Mouse (Mus musculus) myocyte (in vitro differentiated cells): ENCODE data around the gene Olfr1354. TPM values are rescaled to one million over a fixed set of nuclear protein-coding genes. Genes with fewer than 3 reads are reported as not detected.
"Not testable (repeated sequence)": the region's sequence is repeated elsewhere in the genome, so short reads cannot be mapped to it uniquely, and the experiment has no call there.

Experiments used
- H3K27me3 ChIP-seq: one replicate; pipeline ENCODE4 v1.6.1; 2011; ENCODE audit not compliant: control insufficient read depth, insufficient read depth, insufficient read length
- H3K36me3 ChIP-seq: one replicate; pipeline ENCODE4 v1.6.1; 2011; ENCODE audit not compliant: control insufficient read depth, insufficient read depth
- H3K4me2 ChIP-seq: one replicate; pipeline ENCODE4 v1.6.1; 2011; ENCODE audit warnings: low read depth, control low read depth
- H3K4me3 ChIP-seq: one replicate; pipeline ENCODE4 v1.5.1; 2011; ENCODE audit warnings: mild to moderate bottlenecking, control low read depth, moderate library complexity
- H3K79me2 ChIP-seq: one replicate; pipeline ENCODE4 v1.6.1; 2011; ENCODE audit not compliant: control insufficient read depth, insufficient read depth
- H3ac ChIP-seq: one replicate; pipeline ENCODE4 v1.6.1; 2011; ENCODE audit not compliant: control insufficient read depth, insufficient read length
- E2F4 ChIP-seq: IDR thresholded peaks from one replicate; pipeline ENCODE4 v1.6.1; 2011; ENCODE audit warnings: mild to moderate bottlenecking, control low read depth, moderate library complexity; ENCODE audit not compliant: insufficient read depth
- MAX ChIP-seq: IDR thresholded peaks from one replicate; pipeline ENCODE4 v1.6.1; 2011; ENCODE audit warnings: low read depth, mild to moderate bottlenecking, control low read depth
- MYOD1 ChIP-seq, 3 experiments: IDR thresholded peaks; one replicate each; pipeline ENCODE4 v1.6.1; 2011; ENCODE audit warnings: control low read depth in 2 of 3, low read depth in 2 of 3, mild to moderate bottlenecking in 2 of 3, moderate library complexity in 1 of 3; ENCODE audit not compliant: insufficient read length in 2 of 3, control insufficient read depth in 1 of 3
- MYOG ChIP-seq, 3 experiments: IDR thresholded peaks; one replicate each; pipeline ENCODE4 v1.6.1; 2011; ENCODE audit warnings: control low read depth in 2 of 3, low read depth in 2 of 3, mild to moderate bottlenecking in 2 of 3; ENCODE audit not compliant: insufficient read length in 2 of 3, control insufficient read depth in 1 of 3, insufficient read depth in 1 of 3
- POLR2A ChIP-seq: IDR thresholded peaks from one replicate; pipeline ENCODE4 v1.6.1; 2011; ENCODE audit warnings: low read depth, mild to moderate bottlenecking, control low read depth, moderate library complexity; ENCODE audit not compliant: insufficient read length
- SRF ChIP-seq: IDR thresholded peaks from one replicate; pipeline ENCODE4 v1.6.1; 2011; ENCODE audit warnings: low read depth; ENCODE audit not compliant: control insufficient read depth, insufficient read length
- TCF12 ChIP-seq: IDR thresholded peaks from one replicate; pipeline ENCODE4 v1.6.1; 2011; ENCODE audit warnings: mild to moderate bottlenecking, control low read depth; ENCODE audit not compliant: poor library complexity, insufficient read depth, severe bottlenecking
- TCF3 ChIP-seq: IDR thresholded peaks from one replicate; pipeline ENCODE4 v1.6.1; 2011; ENCODE audit warnings: low read depth, control low read depth; ENCODE audit not compliant: insufficient read length
- USF1 ChIP-seq: IDR thresholded peaks from one replicate; pipeline ENCODE4 v1.6.1; 2011; ENCODE audit warnings: low read depth, mild to moderate bottlenecking, control low read depth, moderate library complexity
- polyA plus RNA-seq: library from polyadenylated mRNA; unstranded; fragments of >200 nt; fragmentation: generic; extraction: Trizol; gene quantifications from one replicate; pipeline ENCODE4 v1.2.1, GENCODE M21; 2012; ENCODE audit warnings: missing spikeins

Olfr1354 gene
- polyA plus RNA-seq = not detected

DNA sequence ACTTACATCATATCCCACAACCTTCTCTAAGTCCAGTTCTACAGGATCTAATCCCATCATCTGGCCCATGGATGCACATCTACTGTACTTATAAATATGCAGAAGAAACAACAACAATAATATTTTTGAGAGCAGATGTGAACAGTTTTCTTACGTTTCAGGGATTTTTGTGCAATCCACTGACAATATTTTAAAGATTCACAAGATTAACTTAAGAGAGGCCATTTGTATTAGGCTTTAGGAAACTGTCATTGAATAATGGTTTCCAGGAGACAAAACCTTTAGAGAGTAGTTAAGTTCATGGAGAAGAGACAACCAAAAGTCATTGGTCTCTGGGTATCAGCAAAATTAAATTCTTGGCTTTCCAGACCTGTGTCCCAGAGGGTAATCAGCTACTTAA lies at the start of gene Olfr1354:
Gene Olfr1354, plus strand, starts transcription at position 301 of the 400 bp plus-strand sequence.
- not testable (repeated sequence) for H3K79me2 ChIP-seq, H3K27me3 ChIP-seq, H3K4me2 ChIP-seq, H3K36me3 ChIP-seq, H3K4me3 ChIP-seq, H3ac ChIP-seq

GRCm38 (mm10) chr10:78875240-78875639 lies 37.7 kb upstream of the Olfr1354 start, which contains the start of gene Olfr1355:
Gene Olfr1355 (plus strand): TSS chr10:78875540.
- TF ChIP-seq MYOD1 (IDR thresholded peaks at IDR 0.05; ENCODE audit: control insufficient read depth in 1 of 3, insufficient read length in 2 of 3, low read depth in 2 of 3) (no peak), POLR2A (no peak), TCF3 (no peak), MYOG (IDR thresholded peaks at IDR 0.05; ENCODE audit: control insufficient read depth in 1 of 3, insufficient read depth in 1 of 3, insufficient read length in 2 of 3, low read depth in 2 of 3) (no peak), TCF12 (no peak), USF1 (no peak), SRF (no peak), MAX (no peak), E2F4 (no peak)

GRCm38 (mm10) chr10:78950336-78950735 lies 37.4 kb downstream of the Olfr1354 start, which contains the start of gene Olfr8:
Gene Olfr8 (plus strand): TSS chr10:78950636.
- not testable (repeated sequence) for H3K27me3 ChIP-seq, H3K4me3 ChIP-seq, H3K79me2 ChIP-seq, H3ac ChIP-seq, H3K36me3 ChIP-seq, H3K4me2 ChIP-seq

More at GRCm38 (mm10) chr10:78875240-78875639, 37.7 kb upstream of the Olfr1354 start, which contains the start of gene Olfr1355:
- Histone ChIP-seq H3ac (no peak within 1 kb of the TSS), H3K36me3 (no peaks in the 10 kb centered on the region), H3K79me2 (no peaks in the 10 kb centered on the region), H3K4me2 (no peak within 1 kb of the TSS), H3K4me3 (no peak within 1 kb of the TSS), H3K27me3 (no peaks in the 10 kb centered on the region)

GRCm38 (mm10) chr10:78963009-78963408 lies 50.0 kb downstream of the Olfr1354 start, which contains the start of gene Olfr1353:
Gene Olfr1353 (plus strand): TSS chr10:78963309.
- H3K36me3 ChIP-seq = not testable (repeated sequence)

More at GRCm38 (mm10) chr10:78963009-78963408, 50.0 kb downstream of the Olfr1354 start, which contains the start of gene Olfr1353:
- not testable (repeated sequence) for H3K4me2 ChIP-seq, H3K27me3 ChIP-seq, H3ac ChIP-seq, H3K4me3 ChIP-seq, H3K79me2 ChIP-seq

Other genes with a start within 250 kb of the Olfr1354 start
- not detected for gene Casp14, start 194.9 kb upstream of the Olfr1354 start, polyA plus RNA-seq
- not detected for gene Ccdc105, start 160.1 kb upstream of the Olfr1354 start, polyA plus RNA-seq
- 0.05 TPM for gene Slc1a6, start 132.7 kb upstream of the Olfr1354 start, polyA plus RNA-seq
- gene Olfr1356, start 61.0 kb upstream of the Olfr1354 start, polyA plus RNA-seq = not detected
- not detected for gene Olfr1355, start 37.6 kb upstream of the Olfr1354 start, polyA plus RNA-seq
- not detected for gene Olfr8, start 37.5 kb downstream of the Olfr1354 start, polyA plus RNA-seq
- gene Olfr1353, start 50.1 kb downstream of the Olfr1354 start, polyA plus RNA-seq = not detected
- not detected for gene Olfr1352, start 67.9 kb downstream of the Olfr1354 start, polyA plus RNA-seq
- gene Olfr1351, start 99.3 kb downstream of the Olfr1354 start, polyA plus RNA-seq = not detected
- not detected for gene Olfr57, start 115.6 kb downstream of the Olfr1354 start, polyA plus RNA-seq
- 3.0 TPM for gene 2610008E11Rik, start 184.4 kb downstream of the Olfr1354 start, polyA plus RNA-seq
- gene Vmn2r80, start 235.6 kb downstream of the Olfr1354 start, polyA plus RNA-seq = not detected